Mouse (Mus musculus) spleen, postnatal 10 days (tissue): ENCODE data around the gene Pdia4.
"Not testable (repeated sequence)": the region's sequence is repeated elsewhere in the genome, so short reads cannot be mapped to it uniquely, and the experiment has no call there.

Source experiments
- DNase-seq, 2 experiments: peaks; one replicate each; pipeline ENCODE4 v3.0.0; 2021 to 2022; ENCODE audit warnings: low spot score in 2 of 2

The Pdia4 gene

GRCm38 (mm10) chr6:47759406-47759805 is 53.8 kb downstream of the Pdia4 start:
- peak in 1 of 2 experiments; percentile 4 for DNase-seq

- peak; percentile 41 to 44 for DNase-seq
These were observed 55.4 kb downstream of the Pdia4 start for GRCm38 (mm10) chr6:47757849-47758248.

GRCm38 (mm10) chr6:47757429-47757828 is 55.8 kb downstream of the Pdia4 start:
- DNase-seq: peak in 1 of 2 experiments; percentile 3

- DNase-seq: not testable (repeated sequence)
These were observed 60.1 kb downstream of the Pdia4 start for GRCm38 (mm10) chr6:47753144-47753543.

- peak; percentile 87 to 92 for DNase-seq
These were observed 64.9 kb downstream of the Pdia4 start for GRCm38 (mm10) chr6:47748306-47748705.

- DNase-seq: not testable (repeated sequence)
These were observed 65.3 kb downstream of the Pdia4 start for GRCm38 (mm10) chr6:47747886-47748285.
